9 mouse cellular contexts compared by ENCODE assay signal in the genomic region with DNA sequence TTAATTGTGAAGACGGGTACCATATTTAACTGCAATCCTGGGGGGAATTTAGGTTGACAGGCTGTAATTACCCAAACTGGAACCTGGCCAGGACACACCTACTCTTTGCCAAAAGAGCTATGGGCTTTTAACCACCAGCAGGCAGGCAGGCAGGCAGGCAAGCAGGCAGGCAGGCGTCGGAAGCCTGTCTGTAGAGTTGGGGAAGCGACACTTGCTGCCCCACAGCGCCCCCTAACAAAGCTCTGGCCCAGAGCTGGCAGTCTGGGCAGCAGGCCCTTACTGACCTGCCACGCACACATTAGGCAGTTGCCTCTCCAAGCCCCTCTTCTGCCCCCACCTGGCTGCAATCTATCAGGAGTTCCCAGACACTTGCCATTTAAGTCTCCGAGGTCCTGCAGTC.
DNase-seq lines count a peak whose midpoint lies in the region; ATAC-seq and TF ChIP-seq lines count a peak whose summit lies in the region.
"Had no signal": no experiment of that assay in that cellular context is flagged by ENCODE, and none has a peak within 500 bp of the region (broad histone marks: within the 10 kb centered on the region; RNA-seq: fewer than 3 reads in every experiment).

No protein-coding gene starts in this region.

- H3K36me3 ChIP-seq in thymus, adult 2 months (ENCODE audit: control insufficient read depth, insufficient read depth, low read length), result no peaks in the 10 kb centered on the region
- H3K36me3 ChIP-seq in forebrain, embryonic 13.5 days (ENCODE audit: poor library complexity, severe bottlenecking), result no peaks in the 10 kb centered on the region
- no peaks in the 10 kb centered on the region for H3K36me3 ChIP-seq in kidney, postnatal 0 days (ENCODE audit: insufficient read depth, low read length)

- no peak overlapping the region for H3K4me3 ChIP-seq in thymus, adult 2 months (ENCODE audit: control insufficient read depth, insufficient read depth, low read length)
- no peak overlapping the region for H3K4me3 ChIP-seq in forebrain, embryonic 13.5 days
- no peak overlapping the region for H3K4me3 ChIP-seq in kidney, postnatal 0 days (replicated peaks; ENCODE audit: low read depth, low read length)
- H3K4me3 ChIP-seq: myocyte had no signal

- ATAC-seq in frontal cortex, adult (ENCODE audit: low TSS enrichment), result peak; percentile 47; the same call in 1 of the 2 replicates
- ATAC-seq in forebrain, embryonic 13.5 days, result peak; percentile 79
- no peak for ATAC-seq in kidney, postnatal 0 days (replicated peaks; ENCODE audit: low FRiP score, low read depth)

- TF ChIP-seq POLR2A in thymus, adult 2 months (IDR thresholded peaks at IDR 0.05; ENCODE audit: control insufficient read depth, extremely low read depth, insufficient read depth, low read length, poor library complexity), result no peak

- no peak for DNase-seq in frontal cortex, postnatal 36 days (ENCODE audit: low spot score in 2 of 2)
- peak; percentile 4 for DNase-seq in thymus, postnatal 25 days
- DNase-seq in thymus, adult 2 months, result no peak
- peak; percentile 41 for DNase-seq in kidney, postnatal 0 days (ENCODE audit: low spot score)
- DNase-seq in lung, postnatal 36 days, result peak; percentile 55
- DNase-seq in yolk sac, embryonic 10.5 days (ENCODE audit: low spot score), result peak; percentile 33

- H3K4me2 ChIP-seq in forebrain, embryonic 13.5 days, result no peak overlapping the region
- no peak overlapping the region for H3K4me2 ChIP-seq in kidney, postnatal 0 days (ENCODE audit: low read length)

- TF ChIP-seq CTCF in thymus, adult 2 months (IDR thresholded peaks at IDR 0.05; ENCODE audit: borderline replicate concordance, control insufficient read depth, extremely low read depth, insufficient read depth, low read length, poor library complexity), result no peak
- TF ChIP-seq CTCF in kidney, postnatal 0 days (IDR thresholded peaks at IDR 0.05; ENCODE audit: low read depth), result peak; percentile 61

- H3K9me3 ChIP-seq in forebrain, embryonic 13.5 days (replicated peaks), result no peaks in the 10 kb centered on the region
- no peaks in the 10 kb centered on the region for H3K9me3 ChIP-seq in kidney, postnatal 0 days (replicated peaks; ENCODE audit: low read length)

- H3K4me1 ChIP-seq in thymus, adult 2 months (replicated peaks; ENCODE audit: control insufficient read depth, insufficient read depth, low read length), result no peaks in the 10 kb centered on the region; the same call in 1 of the 2 replicates
- peaks cover 13% of the 10 kb centered on the region for H3K4me1 ChIP-seq in forebrain, embryonic 13.5 days
- no peaks in the 10 kb centered on the region for H3K4me1 ChIP-seq in kidney, postnatal 0 days (replicated peaks; ENCODE audit: insufficient read depth, low read length)

- WGBS in thymus, adult 2 months, result 33% methylated on average over 7 of the region's 7 CpGs
- WGBS in forebrain, embryonic 13.5 days, result 9% methylated on average over 7 of the region's 7 CpGs
- 39% methylated on average over 7 of the region's 7 CpGs for WGBS in kidney, postnatal 0 days

- H3K27me3 ChIP-seq in thymus, adult 2 months (ENCODE audit: control insufficient read depth, insufficient read depth, low read length), result no peaks in the 10 kb centered on the region
- no peaks in the 10 kb centered on the region for H3K27me3 ChIP-seq in forebrain, embryonic 13.5 days
- H3K27me3 ChIP-seq in kidney, postnatal 0 days (ENCODE audit: insufficient read depth, low read length), result no peaks in the 10 kb centered on the region

- no peak overlapping the region for H3K27ac ChIP-seq in thymus, adult 2 months (ENCODE audit: control insufficient read depth, insufficient read depth, low read length)
- no peak overlapping the region for H3K27ac ChIP-seq in forebrain, embryonic 13.5 days
- no peak overlapping the region for H3K27ac ChIP-seq in kidney, postnatal 0 days

- no peak overlapping the region for H3K9ac ChIP-seq in forebrain, embryonic 13.5 days
- H3K9ac ChIP-seq in kidney, postnatal 0 days (ENCODE audit: low read depth, low read length), result no peak overlapping the region

Comparison
In these comparisons a context has a peak if more than half of its experiments do, and no peak if none do; other contexts are left out.
1. DNase-seq: peak in thymus, postnatal 25 days (single experiment), kidney, postnatal 0 days (single experiment), lung, postnatal 36 days (single experiment) and yolk sac, embryonic 10.5 days (single experiment); none in frontal cortex, postnatal 36 days (0 of 2) and thymus, adult 2 months (single experiment).